Mouse (Mus musculus) heart, postnatal 4 days (tissue): Measurements from ENCODE around the gene Gm3893. TPM values are rescaled to one million over a fixed set of nuclear protein-coding genes. Genes with fewer than 3 reads are reported as not detected.
"Not testable (repeated sequence)": the region's sequence is repeated elsewhere in the genome, so short reads cannot be mapped to it uniquely, and the experiment has no call there.

Experiments used
- DNase-seq: peaks from one replicate; pipeline ENCODE4 v3.0.0; 2021
- total RNA-seq, 2 experiments: library from RNA; stranded (reverse); gene quantifications; 2 replicates each; pipeline ENCODE4 v1.2.3; 2021

Gene Gm3893
- not detected for total RNA-seq

GRCm38 (mm10) chr4:42090907-42091306, at the start of gene Gm3893:
TSS of gene Gm3893 (plus strand) at chr4:42091207.
- DNase-seq: not testable (repeated sequence)

DNA sequence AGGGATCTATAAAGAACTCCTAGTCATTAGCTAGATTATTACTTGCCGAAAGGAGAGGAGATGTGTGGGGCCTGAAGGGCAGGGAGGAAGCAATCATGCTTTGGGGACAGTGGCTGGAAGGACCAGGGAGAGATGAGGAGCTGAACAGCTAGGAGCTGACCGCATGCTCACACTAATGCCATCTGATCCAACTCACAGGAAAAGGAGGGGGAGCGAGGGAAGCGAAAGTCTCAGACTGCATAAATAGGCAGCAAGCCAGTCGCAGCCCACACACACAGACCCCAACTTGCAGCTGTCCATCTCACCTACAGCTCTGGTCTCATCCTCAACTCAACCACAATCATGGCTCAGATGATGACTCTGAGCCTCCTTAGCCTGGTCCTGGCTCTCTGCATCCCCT, 23.5 kb downstream of the Gm3893 start, which contains the start of gene Gm13304:
Gene Gm13304, plus strand, starts transcription at position 301 of the 400 bp plus-strand sequence.
- DNase-seq: not testable (repeated sequence)

Other genes starting within 250 kb of the Gm3893 start
- gene Gm21541, start 187.6 kb upstream of the Gm3893 start, total RNA-seq: not detected
- gene Gm20878, start 149.6 kb upstream of the Gm3893 start, total RNA-seq: under 1 TPM; 0.70 to 0.83 TPM
- under 1 TPM in 1 of 2 experiments, not detected in 1; 0.09 TPM for gene Fam205a4, start 125.1 kb upstream of the Gm3893 start, total RNA-seq
- not detected for gene Gm21093, start 56.5 kb upstream of the Gm3893 start, total RNA-seq
- gene Gm13304, start 23.6 kb downstream of the Gm3893 start, total RNA-seq: 1 to 10 TPM; 6.4 to 9.6 TPM
- not detected for gene Gm13306, start 62.2 kb downstream of the Gm3893 start, total RNA-seq
- not detected for gene Gm13305, start 77.4 kb downstream of the Gm3893 start, total RNA-seq
- gene Gm10600, start 149.4 kb downstream of the Gm3893 start, total RNA-seq: under 1 TPM in 1 of 2 experiments, not detected in 1; 0.17 TPM
- gene Ccl21b, start 164.6 kb downstream of the Gm3893 start, total RNA-seq: not detected
- gene Gm21953, start 203.1 kb downstream of the Gm3893 start, total RNA-seq: not detected
- gene Fam205a3, start 227.1 kb downstream of the Gm3893 start, total RNA-seq: not detected